Mouse (Mus musculus): ENCODE results near the gene Plekhh2. TPM values are rescaled to one million over a fixed set of nuclear protein-coding genes. Genes with fewer than 3 reads are reported as not detected.
"Not testable (repeated sequence)": the region's sequence is repeated elsewhere in the genome, so short reads cannot be mapped to it uniquely, and the experiment has no call there.

The Plekhh2 gene
- total and polyA plus RNA-seq, 2 experiments = 0.46 to 0.65 TPM

DNA sequence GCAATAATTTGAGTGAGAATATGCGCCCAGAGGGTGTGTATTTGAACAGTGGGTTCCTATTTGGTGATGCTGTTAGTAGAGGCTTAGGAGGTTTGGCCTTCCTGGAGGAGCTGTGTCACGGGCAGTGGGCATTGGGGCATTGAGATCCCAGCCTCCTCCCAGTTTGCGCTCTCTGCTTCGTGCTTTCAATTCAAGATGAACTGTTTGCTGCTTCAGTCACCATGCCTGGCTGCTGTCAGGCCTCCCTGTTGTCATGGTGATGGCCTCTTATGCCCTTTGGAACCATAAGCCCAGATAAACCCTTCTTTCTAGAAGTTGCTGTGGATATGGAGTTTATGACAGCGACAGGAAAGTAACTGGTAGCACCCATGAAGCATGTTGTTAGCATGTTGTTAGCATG, 40.5 kb downstream of the Plekhh2 start:
- Histone ChIP-seq H3K4me1 (ENCODE audit: control insufficient read depth, insufficient read depth, low read length) (no peaks in the 10 kb centered on the region), H3K27me3 (ENCODE audit: control insufficient read depth, insufficient read depth, low read length) (no peaks in the 10 kb centered on the region), H3K79me2 (ENCODE audit: control insufficient read depth, insufficient read depth, low read length) (no peaks in the 10 kb centered on the region), H3K4me3 (ENCODE audit: insufficient read depth, low read depth, low read length) (no peak overlapping the region), H3K36me3 (ENCODE audit: control insufficient read depth, insufficient read depth, low read length) (no peaks in the 10 kb centered on the region), H3K9ac (ENCODE audit: low read depth, low read length) (no peak overlapping the region), H3K27ac (replicated peaks; ENCODE audit: insufficient read depth, low read depth, low read length) (no peak overlapping the region)
- 59% methylated on average over 5 of the region's 5 CpGs for WGBS
- TF ChIP-seq CTCF (IDR thresholded peaks at IDR 0.05; ENCODE audit: low read depth, low read length) (no peak), POLR2A (IDR thresholded peaks at IDR 0.05; ENCODE audit: extremely low read depth, insufficient read depth, low read length) (no peak)
- DNase-seq (ENCODE audit: extremely low read depth, low read depth, low spot score) = no peak

DNA sequence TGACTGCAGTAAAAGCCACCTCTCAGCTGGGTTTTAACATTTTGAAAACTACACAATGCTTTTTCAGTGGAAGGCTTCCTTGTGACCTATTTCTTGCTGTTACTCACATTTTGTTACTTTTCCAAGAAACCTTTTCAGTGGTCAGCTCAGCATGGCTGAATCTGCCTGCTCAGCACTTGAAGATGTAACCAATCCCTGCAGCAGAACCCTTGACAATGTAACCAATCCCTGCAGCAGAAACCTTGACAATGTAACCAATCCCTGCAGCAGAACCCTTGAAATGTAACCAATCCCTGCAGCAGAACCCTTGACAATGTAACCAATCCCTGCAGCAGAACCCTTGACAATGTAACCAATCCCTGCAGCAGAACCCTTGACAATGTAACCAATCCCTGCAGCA, 52.6 kb downstream of the Plekhh2 start:
- not testable (repeated sequence) for H3K27me3 ChIP-seq (ENCODE audit: control insufficient read depth, insufficient read depth, low read length); H3K27ac ChIP-seq (replicated peaks; ENCODE audit: insufficient read depth, low read depth, low read length); DNase-seq (ENCODE audit: extremely low read depth, low read depth, low spot score); H3K9ac ChIP-seq (ENCODE audit: low read depth, low read length); H3K4me1 ChIP-seq (ENCODE audit: control insufficient read depth, insufficient read depth, low read length); H3K36me3 ChIP-seq (ENCODE audit: control insufficient read depth, insufficient read depth, low read length); H3K4me3 ChIP-seq (ENCODE audit: insufficient read depth, low read depth, low read length); H3K79me2 ChIP-seq (ENCODE audit: control insufficient read depth, insufficient read depth, low read length)

DNA sequence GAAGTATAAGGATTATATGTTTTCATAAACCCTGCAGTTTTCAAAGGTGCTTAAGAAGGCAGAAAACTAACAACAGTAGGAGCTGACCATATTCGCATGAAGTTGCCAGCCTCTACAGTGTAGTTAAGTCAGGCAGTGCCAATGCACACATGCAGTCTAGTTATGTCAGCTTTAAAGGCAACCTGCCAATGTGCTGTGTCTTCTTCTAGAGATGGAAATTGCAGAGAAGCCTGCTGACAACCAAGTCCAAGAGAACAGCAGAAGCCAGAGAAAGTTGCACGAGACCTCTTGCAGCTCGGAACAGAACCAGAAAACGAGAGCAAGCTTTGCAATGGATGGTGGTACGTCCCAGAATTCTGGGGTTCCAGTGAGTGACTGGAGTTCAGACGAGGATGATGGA, 54.1 kb downstream of the Plekhh2 start:
- no peaks in the 10 kb centered on the region for H3K36me3 ChIP-seq (ENCODE audit: control insufficient read depth, insufficient read depth, low read length)
- DNase-seq (ENCODE audit: extremely low read depth, low read depth, low spot score) = no peak
- H3K4me3 ChIP-seq (ENCODE audit: insufficient read depth, low read depth, low read length) = no peak overlapping the region
- no peak overlapping the region for H3K9ac ChIP-seq (ENCODE audit: low read depth, low read length)
- no peak overlapping the region for H3K27ac ChIP-seq (replicated peaks; ENCODE audit: insufficient read depth, low read depth, low read length)
- no peaks in the 10 kb centered on the region for H3K4me1 ChIP-seq (ENCODE audit: control insufficient read depth, insufficient read depth, low read length)
- H3K79me2 ChIP-seq (ENCODE audit: control insufficient read depth, insufficient read depth, low read length) = no peaks in the 10 kb centered on the region
- no peak for TF ChIP-seq POLR2A (IDR thresholded peaks at IDR 0.05; ENCODE audit: extremely low read depth, insufficient read depth, low read length)
- no peak for TF ChIP-seq CTCF (IDR thresholded peaks at IDR 0.05; ENCODE audit: low read depth, low read length)
- H3K27me3 ChIP-seq (ENCODE audit: control insufficient read depth, insufficient read depth, low read length) = no peaks in the 10 kb centered on the region
- WGBS = 85% methylated on average over 6 of the region's 6 CpGs

DNA sequence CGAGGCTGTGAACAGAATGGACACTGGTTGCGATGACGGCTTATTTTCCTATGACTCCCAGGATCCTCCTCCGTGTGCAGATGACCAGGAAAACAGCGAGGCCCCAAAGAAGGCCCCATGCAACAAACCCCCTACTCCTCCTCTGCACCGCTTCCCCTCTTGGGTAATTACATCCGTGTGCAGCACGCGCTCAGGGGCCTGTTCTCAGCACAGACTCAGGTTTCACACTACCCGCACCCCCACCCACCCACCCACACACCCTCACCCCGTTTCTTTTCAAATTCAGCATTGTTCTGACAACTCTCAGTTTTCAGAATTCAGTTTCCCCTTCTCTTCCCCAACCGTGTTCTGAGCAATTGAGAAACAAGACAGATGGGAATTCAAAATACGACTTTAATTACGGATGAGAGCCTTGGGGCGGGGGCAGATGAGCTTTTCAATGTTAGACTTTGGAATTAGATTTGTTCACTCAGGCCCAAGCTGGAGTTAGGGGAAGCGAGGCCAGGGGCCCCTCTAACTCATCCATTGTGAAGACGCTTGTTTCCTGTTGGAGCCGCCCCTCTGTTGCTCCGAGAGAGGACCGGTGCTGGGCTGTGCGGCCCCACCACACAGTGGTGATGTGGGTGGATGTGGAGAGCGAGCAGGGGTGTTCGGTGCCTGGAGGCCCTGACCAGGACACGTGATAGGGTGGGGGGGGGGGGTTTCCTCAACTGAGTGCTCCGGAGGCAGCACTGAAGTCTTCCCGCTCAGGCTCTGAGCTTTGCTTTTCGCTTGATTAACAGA, 55.3 kb downstream of the Plekhh2 start:
- no peaks in the 10 kb centered on the region for H3K4me1 ChIP-seq (ENCODE audit: control insufficient read depth, insufficient read depth, low read length)
- WGBS = 80% methylated on average over 27 of the region's 27 CpGs
- no peaks in the 10 kb centered on the region for H3K79me2 ChIP-seq (ENCODE audit: control insufficient read depth, insufficient read depth, low read length)
- no peak for TF ChIP-seq POLR2A (IDR thresholded peaks at IDR 0.05; ENCODE audit: extremely low read depth, insufficient read depth, low read length)
- TF ChIP-seq CTCF (IDR thresholded peaks at IDR 0.05; ENCODE audit: low read depth, low read length) = no peak
- H3K27me3 ChIP-seq (ENCODE audit: control insufficient read depth, insufficient read depth, low read length) = no peaks in the 10 kb centered on the region
- no peak overlapping the region for H3K9ac ChIP-seq (ENCODE audit: low read depth, low read length)
- no peaks in the 10 kb centered on the region for H3K36me3 ChIP-seq (ENCODE audit: control insufficient read depth, insufficient read depth, low read length)
- H3K27ac ChIP-seq (replicated peaks; ENCODE audit: insufficient read depth, low read depth, low read length) = no peak overlapping the region
- no peak for DNase-seq (ENCODE audit: extremely low read depth, low read depth, low spot score)
- no peak overlapping the region for H3K4me3 ChIP-seq (ENCODE audit: insufficient read depth, low read depth, low read length)

DNA sequence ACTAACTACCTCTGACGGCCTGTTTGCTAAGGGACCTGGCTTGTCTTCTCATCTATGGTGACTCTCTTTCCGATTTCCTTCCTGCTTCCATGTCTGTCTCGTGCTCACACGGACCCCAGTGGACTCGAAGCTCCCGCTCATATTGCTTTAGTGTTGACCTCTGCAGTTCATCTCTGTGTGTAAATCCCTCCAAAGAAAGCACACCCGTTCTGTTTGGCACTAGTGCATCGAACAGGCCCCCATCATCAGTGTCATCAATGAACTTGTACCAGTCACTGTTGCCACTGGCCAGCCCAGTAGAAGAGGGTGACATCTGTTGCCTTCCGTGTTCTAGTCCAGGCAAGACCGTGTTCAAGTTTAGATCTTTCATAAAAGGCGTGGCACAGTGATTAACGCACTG, 57.1 kb downstream of the Plekhh2 start:
- no peak overlapping the region for H3K4me3 ChIP-seq (ENCODE audit: insufficient read depth, low read depth, low read length)
- no peaks in the 10 kb centered on the region for H3K27me3 ChIP-seq (ENCODE audit: control insufficient read depth, insufficient read depth, low read length)
- no peaks in the 10 kb centered on the region for H3K4me1 ChIP-seq (ENCODE audit: control insufficient read depth, insufficient read depth, low read length)
- DNase-seq (ENCODE audit: extremely low read depth, low read depth, low spot score) = no peak
- H3K36me3 ChIP-seq (ENCODE audit: control insufficient read depth, insufficient read depth, low read length) = no peaks in the 10 kb centered on the region
- no peaks in the 10 kb centered on the region for H3K79me2 ChIP-seq (ENCODE audit: control insufficient read depth, insufficient read depth, low read length)
- no peak overlapping the region for H3K9ac ChIP-seq (ENCODE audit: low read depth, low read length)
- H3K27ac ChIP-seq (replicated peaks; ENCODE audit: insufficient read depth, low read depth, low read length) = no peak overlapping the region
- 86% methylated on average over 12 of the region's 12 CpGs for WGBS
- TF ChIP-seq CTCF (IDR thresholded peaks at IDR 0.05; ENCODE audit: low read depth, low read length) = no peak
- TF ChIP-seq POLR2A (IDR thresholded peaks at IDR 0.05; ENCODE audit: extremely low read depth, insufficient read depth, low read length) = no peak

DNA sequence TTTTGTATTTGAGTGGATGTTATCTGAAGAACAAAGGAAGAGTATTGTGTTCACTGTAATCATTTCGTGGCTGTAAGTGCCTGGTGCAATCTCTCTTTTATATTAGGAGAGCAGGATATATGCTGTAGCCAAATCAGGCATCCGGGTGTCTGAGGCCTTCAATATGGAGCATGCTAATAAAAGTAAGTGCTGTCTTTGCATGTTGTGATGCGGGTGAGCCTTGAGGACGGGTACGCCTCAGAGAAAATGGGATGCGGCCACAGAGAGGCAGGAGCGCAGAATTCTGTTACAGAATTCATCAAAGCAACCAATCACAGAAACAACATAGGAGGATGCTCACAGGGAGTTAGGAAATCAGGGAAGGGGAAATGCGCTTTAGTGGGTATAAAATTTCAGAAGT, 58.1 kb downstream of the Plekhh2 start:
- no peak overlapping the region for H3K27ac ChIP-seq (replicated peaks; ENCODE audit: insufficient read depth, low read depth, low read length)
- H3K27me3 ChIP-seq (ENCODE audit: control insufficient read depth, insufficient read depth, low read length) = no peaks in the 10 kb centered on the region
- no peaks in the 10 kb centered on the region for H3K79me2 ChIP-seq (ENCODE audit: control insufficient read depth, insufficient read depth, low read length)
- TF ChIP-seq CTCF (IDR thresholded peaks at IDR 0.05; ENCODE audit: low read depth, low read length) (no peak), POLR2A (IDR thresholded peaks at IDR 0.05; ENCODE audit: extremely low read depth, insufficient read depth, low read length) (no peak)
- DNase-seq (ENCODE audit: extremely low read depth, low read depth, low spot score) = no peak
- WGBS = 81% methylated on average over 8 of the region's 8 CpGs
- H3K36me3 ChIP-seq (ENCODE audit: control insufficient read depth, insufficient read depth, low read length) = no peaks in the 10 kb centered on the region
- no peak overlapping the region for H3K9ac ChIP-seq (ENCODE audit: low read depth, low read length)
- H3K4me3 ChIP-seq (ENCODE audit: insufficient read depth, low read depth, low read length) = no peak overlapping the region
- no peaks in the 10 kb centered on the region for H3K4me1 ChIP-seq (ENCODE audit: control insufficient read depth, insufficient read depth, low read length)

Data from liver, adult 2 months (tissue).